Mouse (Mus musculus): ENCODE results near the gene Rreb1.

DNA sequence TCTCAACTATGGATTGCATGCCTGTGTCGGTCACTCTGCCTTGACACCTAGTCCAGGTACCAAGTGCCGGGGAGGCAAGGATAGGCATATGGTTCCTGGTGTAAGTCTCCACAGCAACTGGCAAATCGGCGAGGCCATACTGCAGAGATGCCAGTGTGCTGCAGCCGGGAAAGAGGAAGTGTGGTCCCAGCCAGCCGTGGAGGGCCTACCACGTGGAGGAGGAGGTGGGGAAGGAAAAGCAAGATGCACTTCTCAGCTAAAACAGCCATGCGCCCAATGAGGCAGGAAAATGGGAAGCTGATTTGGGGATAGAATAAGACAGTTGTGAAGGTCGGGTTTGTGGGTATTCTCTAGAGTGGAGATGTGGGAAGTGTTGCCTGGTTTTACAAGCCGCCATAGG is 65.6 kb downstream of the Rreb1 start:
- TF ChIP-seq CTCF (conservative IDR thresholded peaks at IDR 0.05; ENCODE audit: low read length) (no peak), NANOG (IDR thresholded peaks at IDR 0.05; ENCODE audit: borderline replicate concordance, low read length) (no peak), POU5F1 (IDR thresholded peaks at IDR 0.05; ENCODE audit: borderline replicate concordance, low read length) (no peak)

All from E14TG2a.4 (cell line).